Mouse (Mus musculus) megakaryocyte, embryonic 14.5 days (primary cell): Measurements from ENCODE around the gene Nr0b2.

Source experiments
- FLI1 ChIP-seq: IDR thresholded peaks from 2 replicates; pipeline ENCODE4 v1.6.1; 2012; ENCODE audit warnings: low read length, inconsistent platforms, mixed read lengths
- GATA1 ChIP-seq: IDR thresholded peaks from 3 replicates; pipeline ENCODE4 v1.6.1; 2012; ENCODE audit warnings: mixed read lengths, low read length, inconsistent platforms, borderline replicate concordance

DNA sequence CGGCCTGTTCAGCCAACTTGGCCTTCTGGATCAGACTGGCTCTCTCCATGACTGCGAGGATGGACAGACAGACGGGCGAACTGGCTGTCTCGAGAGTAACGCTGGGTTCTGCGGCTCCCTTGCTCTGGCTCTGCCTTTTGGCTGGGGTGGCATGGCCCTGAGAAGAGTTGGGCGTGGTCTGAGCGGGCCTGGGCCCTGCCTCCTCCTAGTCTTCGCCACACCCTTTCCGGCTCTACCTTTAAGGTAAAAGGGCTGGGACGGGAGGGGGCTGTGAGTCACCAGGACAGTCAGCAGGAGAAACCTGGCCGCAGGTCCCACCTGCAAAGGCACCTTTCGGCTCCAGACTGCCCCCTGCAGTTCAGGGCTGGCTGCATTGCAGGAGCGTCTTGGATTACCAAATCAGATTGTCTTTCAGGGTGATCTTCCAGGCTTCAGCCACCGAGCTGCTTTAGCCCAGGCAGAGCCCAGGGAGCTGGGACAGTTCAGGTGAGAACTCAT is 48.6 kb downstream of the Nr0b2 start, which contains the start of gene Sfn:
- TF ChIP-seq GATA1, result no peak
- no peak for TF ChIP-seq FLI1
